Mouse (Mus musculus): ENCODE measurements at regions not wholly inside any gene's neighbourhood (a gene's known extent, or its start where the extent isn't known, plus 50 kb on each side); places are given as distances from the start of the nearest gene placed in this dataset.

GRCm38 (mm10) chrX:10984894-10985293 lies 270.1 kb downstream of the Mid1ip1 start:
- DNase-seq (ENCODE audit: low spot score): no peak

GRCm38 (mm10) chrX:10991871-10992210 lies 277.0 kb downstream of the Mid1ip1 start:
- DNase-seq (ENCODE audit: low spot score): no peak

GRCm38 (mm10) chrX:10992211-10993004 lies 277.6 kb downstream of the Mid1ip1 start:
- no peak for DNase-seq (ENCODE audit: low spot score)

- DNase-seq (ENCODE audit: low spot score): no peak
Observed at GRCm38 (mm10) chrX:10993005-10993377, 278.2 kb downstream of the Mid1ip1 start.

GRCm38 (mm10) chrX:10994910-10995309 lies 280.1 kb downstream of the Mid1ip1 start:
- DNase-seq (ENCODE audit: low spot score): no peak

GRCm38 (mm10) chrX:11001180-11001579 lies 286.4 kb downstream of the Mid1ip1 start:
- no peak for DNase-seq (ENCODE audit: low spot score)

GRCm38 (mm10) chrX:11039278-11039677 lies 259.8 kb upstream of the H2al1a start:
- DNase-seq (ENCODE audit: low spot score): no peak

GRCm38 (mm10) chrX:11046769-11047168 lies 252.3 kb upstream of the H2al1a start:
- no peak for DNase-seq (ENCODE audit: low spot score)

- no peak for DNase-seq (ENCODE audit: low spot score)
Observed at GRCm38 (mm10) chrX:11082171-11082570, 216.9 kb upstream of the H2al1a start.

- no peak for DNase-seq (ENCODE audit: low spot score)
Observed at GRCm38 (mm10) chrX:11082845-11083244, 216.2 kb upstream of the H2al1a start.

- DNase-seq (ENCODE audit: low spot score): no peak
Observed at GRCm38 (mm10) chrX:11086257-11087072, 212.6 kb upstream of the H2al1a start.

GRCm38 (mm10) chrX:11087913-11088312 lies 211.1 kb upstream of the H2al1a start:
- DNase-seq (ENCODE audit: low spot score): no peak

GRCm38 (mm10) chrX:11088506-11088905 lies 210.6 kb upstream of the H2al1a start:
- DNase-seq (ENCODE audit: low spot score): no peak

GRCm38 (mm10) chrX:11090432-11090831 lies 208.6 kb upstream of the H2al1a start:
- peak; percentile 5 for DNase-seq (ENCODE audit: low spot score)

GRCm38 (mm10) chrX:11097581-11098254 lies 201.3 kb upstream of the H2al1a start:
- no peak for DNase-seq (ENCODE audit: low spot score)

- no peak for DNase-seq (ENCODE audit: low spot score)
Observed at GRCm38 (mm10) chrX:11098366-11098765, 200.7 kb upstream of the H2al1a start.

GRCm38 (mm10) chrX:11099146-11100087 lies 199.6 kb upstream of the H2al1a start:
- DNase-seq (ENCODE audit: low spot score): no peak

- DNase-seq (ENCODE audit: low spot score): no peak
Observed at GRCm38 (mm10) chrX:11100935-11101334, 198.1 kb upstream of the H2al1a start.

GRCm38 (mm10) chrX:11131253-11131652 lies 167.8 kb upstream of the H2al1a start:
- no peak for DNase-seq (ENCODE audit: low spot score)

GRCm38 (mm10) chrX:11139971-11140421 lies 159.1 kb upstream of the H2al1a start:
- no peak for DNase-seq (ENCODE audit: low spot score)

GRCm38 (mm10) chrX:11141294-11141693 lies 157.8 kb upstream of the H2al1a start:
- DNase-seq (ENCODE audit: low spot score): no peak

GRCm38 (mm10) chrX:11158416-11158815 lies 140.6 kb upstream of the H2al1a start:
- DNase-seq (ENCODE audit: low spot score): no peak

All from testis, postnatal 14 days (tissue).